Mouse (Mus musculus) olfactory bulb, adult 2 months (tissue): ENCODE results near the gene Schip1. TPM values are rescaled to one million over a fixed set of nuclear protein-coding genes. Genes with fewer than 3 reads are reported as not detected.

Source experiments
- H3K27ac ChIP-seq: fragments of 200-500 bp; 2 replicates; pipeline ENCODE4 v1.5.1; 2012; ENCODE audit warnings: low read depth, low read length; ENCODE audit not compliant: insufficient read depth
- H3K4me1 ChIP-seq: fragments of 200-500 bp; 2 replicates; pipeline ENCODE4 v1.6.1; 2012; ENCODE audit warnings: low read length; ENCODE audit not compliant: control insufficient read depth, insufficient read depth
- H3K4me3 ChIP-seq: fragments of 200-500 bp; 2 replicates; pipeline ENCODE4 v1.5.1; 2012; ENCODE audit warnings: mild to moderate bottlenecking, low read depth, low read length, moderate library complexity; ENCODE audit not compliant: insufficient read depth
- CTCF ChIP-seq: fragments of 200-500 bp; IDR thresholded peaks from 2 replicates; pipeline ENCODE4 v1.5.1; 2012; ENCODE audit warnings: low read depth, mild to moderate bottlenecking, low read length, moderate library complexity; ENCODE audit not compliant: insufficient read depth
- POLR2A ChIP-seq: fragments of 200-500 bp; IDR thresholded peaks from 2 replicates; pipeline ENCODE4 v1.6.1; 2012; ENCODE audit warnings: mild to moderate bottlenecking, low read depth, low read length, moderate library complexity; ENCODE audit not compliant: insufficient read depth
- WGBS: fragments of 180-500 bp; shearing (Covaris S2); methylation state at CpG from one replicate; pipeline ENCODE4 v1.1.7; 2018; 5-methylcytosine and 5-hydroxymethylcytosine counted together
- polyA plus RNA-seq: library from polyadenylated mRNA; stranded (reverse); fragments of >200 nt; gene quantifications from 2 replicates; pipeline ENCODE4 v1.2.4, GENCODE M21; 2012; ENCODE audit warnings: low replicate concordance; ENCODE audit not compliant: missing spikeins, insufficient read depth, insufficient read length

The Schip1 gene
- polyA plus RNA-seq, 1 experiment: not detected

DNA sequence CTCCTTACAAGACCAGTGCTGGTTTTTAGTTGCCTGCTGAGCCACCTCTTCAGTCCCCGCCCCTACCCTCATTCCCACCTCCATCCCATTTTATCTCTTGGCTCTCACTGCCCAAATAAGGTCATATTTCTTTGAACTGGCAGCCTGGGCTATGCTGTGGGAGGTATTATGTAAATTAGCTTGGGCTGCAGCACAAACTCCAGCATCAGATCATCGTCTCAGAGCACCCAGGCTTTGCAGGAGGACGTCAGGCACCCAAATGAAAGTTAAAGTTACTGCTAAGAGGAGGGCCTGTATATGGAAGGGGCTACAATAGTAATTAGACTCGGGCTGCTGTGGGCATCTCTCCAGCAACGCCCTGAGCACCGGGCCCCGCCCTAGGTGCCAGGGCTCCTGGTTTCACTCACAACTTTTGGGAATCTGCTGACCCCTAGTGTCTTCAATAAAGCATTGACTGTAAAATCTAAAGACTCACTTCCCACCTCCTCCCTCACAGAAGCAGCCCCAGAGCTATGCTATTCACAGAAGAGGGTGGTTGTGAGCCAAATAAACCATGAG is 478.4 kb downstream of the Schip1 start:
- Histone ChIP-seq H3K4me1 (peaks cover 3% of the 10 kb centered on the region; the same call in 1 of the 2 replicates), H3K4me3 (peak overlapping the region; percentile 39), H3K27ac (no peak overlapping the region)
- TF ChIP-seq CTCF (peak; percentile 70), POLR2A (no peak)
- WGBS: 10% methylated on average over 7 of the region's 7 CpGs

DNA sequence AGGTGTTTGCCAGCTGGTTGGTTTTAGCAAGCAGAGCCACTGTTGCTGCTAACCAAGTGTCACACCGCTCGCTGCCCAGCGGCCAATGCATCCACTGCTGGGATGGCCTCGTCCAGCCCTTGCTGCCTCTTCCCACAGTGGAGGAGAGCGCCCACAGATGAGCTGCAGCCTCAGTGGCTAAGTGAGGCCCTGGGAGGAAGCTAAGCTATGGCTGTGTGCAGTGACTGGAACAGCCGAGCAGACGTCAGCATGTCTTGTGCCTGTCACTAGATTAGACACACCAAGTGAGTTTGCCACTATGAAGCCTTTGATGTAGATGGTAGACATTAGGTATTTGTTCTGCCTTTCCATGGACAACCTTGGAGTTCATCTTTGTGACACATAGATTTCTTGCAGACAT is 480.2 kb downstream of the Schip1 start:
- Histone ChIP-seq H3K4me1 (peaks cover 3% of the 10 kb centered on the region; the same call in 1 of the 2 replicates), H3K27ac (no peak overlapping the region), H3K4me3 (no peak overlapping the region)
- WGBS: 90% methylated on average over 7 of the region's 7 CpGs
- TF ChIP-seq CTCF (no peak), POLR2A (no peak)

DNA sequence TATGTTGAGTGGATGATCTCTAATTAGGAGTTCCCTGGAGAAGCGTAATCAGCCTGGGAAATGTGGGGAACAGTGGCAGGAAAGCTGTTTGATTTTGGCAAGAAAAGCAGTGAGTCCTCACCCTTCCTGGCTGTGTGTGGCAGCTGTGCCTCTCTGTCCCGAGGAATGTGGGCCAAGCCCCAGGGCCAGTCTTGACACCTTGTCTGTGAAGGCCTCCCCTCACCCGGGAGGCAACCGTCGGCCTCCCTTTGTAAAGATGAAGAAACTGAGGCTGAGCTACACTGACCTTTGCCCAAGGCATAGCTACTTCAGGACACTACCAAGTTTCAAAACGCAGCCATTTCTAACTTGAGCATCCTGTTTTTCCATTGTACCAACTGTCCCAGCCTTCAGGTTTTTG is 481.3 kb downstream of the Schip1 start:
- H3K4me3 ChIP-seq: no peak overlapping the region
- peaks cover 3% of the 10 kb centered on the region; the same call in 1 of the 2 replicates for H3K4me1 ChIP-seq
- 41% methylated on average over 6 of the region's 6 CpGs for WGBS
- H3K27ac ChIP-seq: no peak overlapping the region
- TF ChIP-seq CTCF: no peak
- TF ChIP-seq POLR2A: no peak

DNA sequence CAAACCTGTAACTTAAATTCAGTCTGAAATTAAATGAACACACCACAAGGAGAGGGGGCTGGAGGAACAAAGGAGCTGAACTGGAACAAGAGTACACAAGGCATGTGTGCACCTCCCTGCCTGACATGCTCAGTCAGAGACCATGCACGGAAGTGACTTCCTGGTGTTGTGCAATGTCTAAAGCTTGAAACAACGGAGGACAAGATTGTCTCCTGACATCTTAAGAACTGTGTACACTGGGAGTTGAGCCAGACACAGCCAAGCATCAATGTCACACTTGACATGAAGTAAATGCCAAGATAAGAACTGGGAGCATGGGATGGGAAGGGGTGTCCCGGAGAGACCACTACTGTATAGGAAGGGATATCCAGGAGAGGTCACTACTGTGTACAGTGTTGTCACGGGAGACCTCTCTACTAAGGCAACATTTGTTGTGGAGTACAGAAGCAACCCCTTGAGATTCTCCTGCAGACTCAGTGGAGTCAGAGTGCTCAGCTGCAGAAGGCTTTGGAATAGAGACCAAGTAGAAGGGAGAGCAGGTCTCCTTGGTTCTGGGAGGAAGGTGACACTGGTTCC is 490.6 kb downstream of the Schip1 start:
- no peak overlapping the region for H3K27ac ChIP-seq
- H3K4me3 ChIP-seq: no peak overlapping the region
- 80% methylated on average over 4 of the region's 4 CpGs for WGBS
- H3K4me1 ChIP-seq: 0 out of 2 replicates have a peak, but pooled peaks cover 2% of the 10 kb centered on the region
- no peak for TF ChIP-seq POLR2A
- no peak for TF ChIP-seq CTCF

DNA sequence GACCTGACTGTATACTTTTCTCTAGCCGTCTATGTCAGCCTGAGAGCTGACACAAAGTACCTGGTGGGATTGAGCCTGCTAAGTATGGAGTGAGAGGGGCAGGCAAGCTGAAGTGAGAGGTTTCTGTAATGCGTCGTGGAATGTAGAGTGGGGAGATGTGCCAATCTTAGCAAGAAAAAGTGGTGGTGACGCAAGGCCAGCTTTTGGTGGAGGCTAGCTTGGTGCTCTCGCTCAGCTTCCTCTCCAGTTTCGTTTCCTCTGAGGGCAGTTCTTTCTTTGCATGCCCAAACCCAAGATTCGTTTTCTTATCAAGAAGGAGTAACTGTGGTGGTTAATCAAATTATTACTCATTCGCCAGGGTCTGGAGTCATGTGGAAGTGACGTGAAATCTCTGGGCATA is 492.3 kb downstream of the Schip1 start:
- 92% methylated on average over 9 of the region's 9 CpGs for WGBS
- Histone ChIP-seq H3K4me1 (0 out of 2 replicates have a peak, but pooled peaks cover 2% of the 10 kb centered on the region), H3K4me3 (no peak overlapping the region), H3K27ac (no peak overlapping the region)
- TF ChIP-seq CTCF: no peak
- no peak for TF ChIP-seq POLR2A

DNA sequence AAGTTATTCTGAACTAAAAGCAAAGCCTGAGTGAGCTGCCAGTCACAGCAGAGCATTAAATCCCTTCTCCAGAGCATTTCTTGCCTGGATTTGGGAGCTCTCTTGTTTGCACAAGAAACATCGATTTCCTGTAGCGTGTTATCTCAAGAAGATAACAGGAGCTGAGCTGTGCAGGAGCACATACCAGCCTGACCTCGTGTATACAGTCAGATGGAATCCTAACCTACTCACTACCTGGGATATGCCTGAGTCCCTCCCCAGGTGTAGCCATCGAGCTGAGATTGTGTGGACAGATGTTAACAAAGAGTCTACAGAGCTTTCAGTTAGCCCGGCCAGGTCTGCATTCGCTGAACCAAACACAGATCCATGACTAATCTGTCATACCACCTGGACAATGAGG is 494.1 kb downstream of the Schip1 start:
- Histone ChIP-seq H3K4me1 (0 out of 2 replicates have a peak, but pooled peaks cover 2% of the 10 kb centered on the region), H3K4me3 (no peak overlapping the region), H3K27ac (no peak overlapping the region)
- no peak for TF ChIP-seq POLR2A
- no peak for TF ChIP-seq CTCF
- 91% methylated on average over 6 of the region's 6 CpGs for WGBS

DNA sequence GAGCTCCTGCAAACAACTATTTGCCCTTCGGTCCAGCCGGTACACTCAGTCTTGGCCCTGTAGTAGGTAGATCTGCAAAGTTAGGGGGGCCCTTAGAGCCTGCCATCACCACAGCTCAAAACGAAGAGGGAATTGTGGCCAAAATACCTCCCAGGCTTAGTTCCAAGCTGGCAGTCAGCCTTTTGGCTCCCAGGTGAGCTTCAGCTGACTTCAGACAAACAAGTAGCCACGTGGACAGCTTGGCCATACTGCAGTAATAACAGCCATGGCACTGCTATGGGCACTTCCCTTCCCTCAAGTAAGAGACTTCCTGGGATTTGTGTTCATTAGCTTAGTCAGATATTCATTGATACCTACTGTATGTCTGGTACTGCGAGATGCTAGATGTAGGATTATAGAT is 495.5 kb downstream of the Schip1 start:
- no peak for TF ChIP-seq POLR2A
- TF ChIP-seq CTCF: no peak
- WGBS: 79% methylated on average over 5 of the region's 5 CpGs
- H3K4me1 ChIP-seq: peaks cover 3% of the 10 kb centered on the region; the same call in 1 of the 2 replicates

DNA sequence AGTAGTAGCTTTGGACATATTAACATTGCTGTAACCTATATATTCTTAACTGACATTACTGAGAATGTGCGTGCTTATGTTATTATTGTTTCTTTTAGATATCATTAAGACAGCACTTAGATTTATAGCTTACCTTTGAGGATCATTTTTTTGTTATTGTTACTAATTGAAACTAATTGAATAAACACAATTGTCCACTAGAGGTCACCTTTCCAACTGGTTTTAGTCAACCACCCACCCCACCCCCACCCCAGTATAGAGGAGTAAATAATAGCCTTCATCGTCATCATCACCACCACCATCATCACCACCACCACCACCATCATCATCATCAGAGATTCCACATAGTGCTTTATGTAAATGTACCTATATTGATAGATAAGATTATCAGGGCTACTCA is 498.2 kb downstream of the Schip1 start:
- no peak overlapping the region for H3K27ac ChIP-seq
- TF ChIP-seq POLR2A (no peak), CTCF (no peak)
- no peak overlapping the region for H3K4me3 ChIP-seq
- peaks cover 3% of the 10 kb centered on the region; the same call in 1 of the 2 replicates for H3K4me1 ChIP-seq
- WGBS: 61% methylated on average over 2 of the region's 2 CpGs

More for the DNA sequence above, 495.5 kb downstream of the Schip1 start:
- no peak overlapping the region for H3K27ac ChIP-seq
- no peak overlapping the region for H3K4me3 ChIP-seq

DNA sequence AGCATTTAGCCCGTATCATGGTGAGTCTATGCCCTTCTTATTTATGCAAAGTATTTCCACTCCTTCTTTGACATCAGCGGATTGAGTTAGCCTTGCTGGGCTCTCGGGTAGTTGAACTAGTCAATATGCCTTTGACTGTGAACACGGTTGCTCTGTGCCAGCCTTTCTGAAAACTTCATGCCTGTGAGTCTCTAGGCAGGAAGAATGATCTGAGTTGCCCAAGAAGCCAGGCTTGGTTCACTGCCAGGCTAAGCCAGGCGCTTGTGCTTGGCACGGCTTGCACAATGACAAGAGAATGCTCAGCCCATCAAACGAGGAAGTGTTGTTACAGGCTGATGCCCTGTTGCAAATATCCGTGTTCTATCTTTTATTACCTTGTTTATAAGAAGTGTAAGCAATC is 499.3 kb downstream of the Schip1 start:
- 39% methylated on average over 8 of the region's 8 CpGs for WGBS
- H3K4me3 ChIP-seq: no peak overlapping the region
- no peak overlapping the region for H3K27ac ChIP-seq
- peaks cover 3% of the 10 kb centered on the region; the same call in 1 of the 2 replicates for H3K4me1 ChIP-seq
- TF ChIP-seq POLR2A: no peak
- no peak for TF ChIP-seq CTCF
